Mouse (Mus musculus): ENCODE measurements around the gene Gm21312.
"Not testable (repeated sequence)": the region's sequence is repeated elsewhere in the genome, so short reads cannot be mapped to it uniquely, and the experiment has no call there.

DNA sequence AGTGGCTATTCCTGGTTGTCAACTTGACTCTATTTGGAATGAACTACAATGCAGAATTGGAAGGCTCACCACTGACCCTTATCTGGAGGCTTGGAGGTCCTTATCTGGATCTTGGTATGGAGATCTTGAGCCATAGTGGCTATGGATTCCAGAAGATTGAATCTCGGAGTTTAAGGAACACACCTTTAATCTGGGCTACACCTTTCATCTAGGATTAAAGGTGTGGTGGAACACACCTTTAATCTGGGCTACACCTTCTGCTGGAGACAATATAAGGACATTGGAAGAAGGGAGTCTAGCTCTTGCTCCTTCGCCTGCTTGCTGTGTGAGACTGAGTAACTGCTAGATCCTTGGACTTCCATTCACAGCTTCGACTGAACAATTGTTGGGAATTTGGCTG, 34.1 kb upstream of the Gm21312 start, which contains the start of gene Gm21293:
- TF ChIP-seq CTCF, EP300 (IDR thresholded peaks at IDR 0.05; ENCODE audit: low read depth): not testable (repeated sequence)
